Mouse (Mus musculus) MEL-GATA-1-ER (cell line): ENCODE results near the gene Ints3.
"Not testable (repeated sequence)": the region's sequence is repeated elsewhere in the genome, so short reads cannot be mapped to it uniquely, and the experiment has no call there.

Experiments used
- DNase-seq: peaks from one replicate; pipeline ENCODE4 v3.0.0-alpha.2; 2012; ENCODE audit warnings: low read depth; ENCODE audit errors: extremely low read depth

Ints3 gene

DNA sequence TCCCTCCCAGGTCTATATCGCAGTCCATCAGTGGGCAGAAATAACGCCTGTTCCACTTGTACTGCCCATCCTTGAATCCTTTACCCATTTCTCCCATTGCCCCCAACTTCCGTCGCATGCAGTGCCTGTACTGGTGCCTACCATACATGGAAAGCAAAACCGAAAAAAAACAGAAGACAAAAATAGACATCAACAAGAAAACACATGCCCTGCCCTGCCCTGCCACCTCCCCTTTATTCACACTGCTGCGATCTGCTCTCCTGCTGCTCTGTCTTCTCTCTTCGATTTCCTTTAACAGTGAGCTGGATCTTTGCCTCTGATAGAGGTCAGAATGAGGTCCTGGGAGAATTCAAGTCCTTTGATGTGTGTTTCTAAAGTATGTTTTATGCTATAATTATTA lies 75.5 kb downstream of the Ints3 start:
- DNase-seq, result no peak

GRCm38 (mm10) chr3:90347847-90348246 lies 85.6 kb downstream of the Ints3 start:
- DNase-seq, result no peak

DNA sequence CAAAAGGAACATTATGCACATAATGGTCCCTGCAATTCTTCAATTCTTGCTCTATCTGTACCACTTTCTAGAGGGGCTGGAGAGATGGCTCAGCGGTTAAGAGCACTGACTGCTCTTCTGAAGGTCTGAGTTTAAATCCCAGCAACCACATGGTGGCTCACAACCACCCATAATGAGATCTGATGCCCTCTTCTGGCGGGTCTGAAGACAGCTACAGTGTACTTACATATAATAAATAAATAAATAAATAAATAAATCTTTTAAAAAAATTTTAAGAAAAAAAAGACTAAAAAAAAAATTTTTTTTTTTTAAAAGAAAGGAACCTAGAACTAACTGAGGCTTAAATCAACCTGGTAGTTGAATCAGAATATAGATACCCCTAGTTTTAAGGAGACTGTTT lies 90.6 kb downstream of the Ints3 start:
- DNase-seq, result not testable (repeated sequence)
